Mouse (Mus musculus) myocyte (in vitro differentiated cells): ENCODE measurements around the gene Btnl1.

Experiments used
- MAX ChIP-seq: IDR thresholded peaks from one replicate; pipeline ENCODE4 v1.6.1; 2011; ENCODE audit warnings: low read depth, mild to moderate bottlenecking, control low read depth
- POLR2AphosphoS2 ChIP-seq: IDR thresholded peaks from one replicate; pipeline ENCODE4 v1.6.1; 2011; ENCODE audit warnings: low read depth, control low read depth; ENCODE audit not compliant: insufficient read length
- TCF12 ChIP-seq: IDR thresholded peaks from one replicate; pipeline ENCODE4 v1.6.1; 2011; ENCODE audit warnings: mild to moderate bottlenecking, control low read depth; ENCODE audit not compliant: poor library complexity, insufficient read depth, severe bottlenecking
- TCF3 ChIP-seq: IDR thresholded peaks from one replicate; pipeline ENCODE4 v1.6.1; 2011; ENCODE audit warnings: low read depth, control low read depth; ENCODE audit not compliant: insufficient read length
- USF1 ChIP-seq: IDR thresholded peaks from one replicate; pipeline ENCODE4 v1.6.1; 2011; ENCODE audit warnings: low read depth, mild to moderate bottlenecking, control low read depth, moderate library complexity

- TF ChIP-seq MAX: no peak
- no peak for TF ChIP-seq POLR2AphosphoS2
- TF ChIP-seq TCF12: no peak
- TF ChIP-seq USF1: no peak
- no peak for TF ChIP-seq TCF3
Measured at GRCm38 (mm10) chr17:34384699-34385098, 7.8 kb downstream of the Btnl1 start.
